Mouse (Mus musculus): ENCODE data around the gene Gm44805.

The Gm44805 gene

DNA sequence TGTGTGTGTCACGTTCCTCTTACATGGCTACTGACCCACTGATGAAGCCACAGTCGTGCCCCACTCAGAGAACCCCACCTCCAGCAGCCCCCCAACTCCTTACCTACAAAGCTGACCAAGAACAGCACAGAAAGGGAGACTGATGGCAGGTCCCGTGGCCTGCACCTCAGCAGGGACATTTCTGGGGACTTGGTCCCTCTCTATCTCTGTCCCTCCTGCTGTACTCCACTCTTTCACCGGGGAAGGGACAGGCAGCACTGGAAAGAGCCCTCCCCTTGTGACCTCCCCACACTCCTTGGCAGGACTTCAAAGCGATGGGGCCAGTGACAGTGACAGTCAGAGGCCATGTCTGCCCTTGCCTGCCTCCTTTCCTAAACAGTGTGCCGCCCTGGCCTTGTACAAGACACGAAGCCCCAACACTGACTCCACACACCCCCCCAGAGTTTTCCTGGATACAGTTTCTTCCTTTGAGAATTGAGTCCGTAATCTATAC is at the start of gene Gm44805, which contains the start of gene Apoc4:
Gm44805 (minus strand) TSS at position 222 of the 493 bp plus-strand sequence.
Apoc4 (minus strand) TSS at position 278 of the 493 bp plus-strand sequence.
- in situ Hi-C loops (cut with MboI, MseI), result no loop called here

DNA sequence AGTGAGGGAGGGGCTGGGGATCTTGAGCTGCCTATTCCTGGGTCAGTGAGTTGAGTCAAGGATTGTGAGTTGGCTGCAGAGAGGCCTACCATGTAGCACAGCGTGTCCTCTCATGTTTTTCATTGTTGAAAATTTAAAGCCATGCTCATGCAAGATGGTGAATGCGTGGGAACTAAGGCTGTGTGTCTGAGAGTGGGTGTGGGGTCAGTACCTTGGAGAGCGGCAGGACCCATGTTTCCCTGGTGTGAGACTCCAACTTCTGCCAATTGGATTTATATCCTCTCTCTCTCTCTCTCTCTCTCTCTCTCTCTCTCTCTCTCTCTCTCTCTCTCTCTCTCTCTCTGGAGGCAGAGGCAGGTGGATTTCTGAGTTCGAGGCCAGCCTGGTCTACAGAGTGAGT is 45.3 kb upstream of the Gm44805 start:
- in situ Hi-C loops (cut with MboI, MseI), result no loop called here

DNA sequence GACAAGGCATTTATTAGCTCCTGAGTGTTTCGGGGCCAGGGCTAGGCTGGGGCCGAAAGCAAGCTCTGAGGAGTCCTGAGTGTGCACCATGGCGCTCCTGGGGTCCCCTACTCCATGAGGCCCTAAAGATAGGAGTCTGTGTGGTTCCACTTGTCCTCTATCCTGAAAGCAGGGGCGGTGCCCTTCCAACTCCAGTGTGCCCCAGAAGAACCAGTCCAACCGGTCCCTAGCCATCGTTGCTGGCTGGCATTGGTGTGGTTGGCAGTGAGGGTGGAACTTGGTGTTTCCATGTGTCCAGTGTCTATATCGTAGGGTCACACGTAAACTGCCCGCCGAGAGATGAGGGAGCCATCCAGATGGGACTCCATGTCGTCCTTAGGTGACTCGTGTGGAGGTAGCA is 42.9 kb upstream of the Gm44805 start:
- in situ Hi-C loops (cut with MboI, MseI), result no loop called here

DNA sequence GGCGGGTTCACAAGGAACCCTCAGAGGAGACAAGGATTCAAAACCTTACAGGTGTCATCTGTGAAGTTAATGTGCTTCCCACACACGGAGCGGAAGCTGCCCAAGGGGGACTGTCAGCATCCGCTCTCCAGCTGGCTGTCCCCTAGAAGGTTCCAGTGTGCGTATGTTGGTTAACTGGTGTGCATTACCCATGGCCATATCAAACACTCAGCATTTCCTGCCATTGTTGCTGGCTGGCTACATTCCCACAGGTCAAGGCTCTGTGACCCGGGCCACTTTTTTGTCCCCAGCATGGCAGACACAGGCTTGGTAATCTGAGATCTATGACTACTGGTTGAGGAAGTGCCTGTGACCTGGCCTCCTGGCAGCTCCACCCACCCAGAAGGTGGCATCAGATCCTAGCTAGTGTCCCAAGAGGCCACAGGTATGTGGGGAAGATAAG is 41.6 kb upstream of the Gm44805 start:
- in situ Hi-C loops (cut with MboI, MseI), result no loop called here

DNA sequence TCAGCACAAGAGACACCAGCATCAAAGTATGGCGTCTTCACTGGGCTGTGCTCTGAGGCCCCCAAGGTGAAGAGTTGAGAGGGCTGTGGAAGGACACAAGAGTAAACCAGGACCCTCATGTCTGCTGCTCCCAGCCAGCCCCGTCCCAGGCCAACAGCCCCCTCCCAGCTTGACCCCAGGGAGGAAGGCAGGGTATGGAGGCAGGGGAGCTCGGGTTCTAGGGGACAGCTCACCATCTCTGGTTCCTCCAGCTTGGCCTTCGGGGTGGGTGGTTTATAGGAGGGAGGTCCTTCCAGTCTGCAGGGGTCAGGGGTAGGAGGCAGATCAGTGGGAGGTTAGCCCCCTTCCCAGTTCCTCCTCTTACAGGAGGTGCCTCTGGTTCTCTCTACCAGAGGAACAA is 38.0 kb upstream of the Gm44805 start:
- in situ Hi-C loops (cut with MboI, MseI), result no loop called here

DNA sequence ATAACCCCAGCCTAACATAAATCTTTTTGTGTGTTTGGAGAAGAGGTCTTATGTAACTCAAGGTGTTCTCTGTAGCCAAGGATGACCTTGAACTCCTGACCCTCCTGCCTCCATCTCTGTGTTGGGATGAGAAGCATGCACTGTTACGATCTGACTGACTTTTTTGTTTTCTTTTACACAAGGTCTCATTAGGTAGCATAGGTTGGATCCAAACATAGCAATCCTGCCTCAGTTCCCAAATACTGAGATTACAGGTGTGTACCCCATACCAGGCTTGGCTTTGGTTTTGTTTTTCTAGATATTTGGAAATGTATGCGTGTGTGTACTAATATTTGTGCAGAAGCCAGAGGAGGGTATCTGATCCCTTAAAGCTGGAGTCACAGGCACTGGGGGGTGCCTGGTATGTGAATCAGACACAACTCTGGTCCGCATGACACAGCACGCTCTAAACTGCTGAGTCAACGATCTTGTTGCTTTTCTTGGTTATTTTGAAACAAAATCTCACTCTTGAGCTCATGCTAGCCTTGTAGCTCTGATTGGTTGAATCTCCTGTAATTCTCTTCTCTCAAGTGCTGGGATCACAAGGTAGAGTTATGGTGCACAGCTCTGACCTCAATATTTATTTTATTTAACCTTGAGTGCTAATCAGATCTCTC is 37.2 kb upstream of the Gm44805 start:
- in situ Hi-C loops (cut with MboI, MseI), result no loop called here

DNA sequence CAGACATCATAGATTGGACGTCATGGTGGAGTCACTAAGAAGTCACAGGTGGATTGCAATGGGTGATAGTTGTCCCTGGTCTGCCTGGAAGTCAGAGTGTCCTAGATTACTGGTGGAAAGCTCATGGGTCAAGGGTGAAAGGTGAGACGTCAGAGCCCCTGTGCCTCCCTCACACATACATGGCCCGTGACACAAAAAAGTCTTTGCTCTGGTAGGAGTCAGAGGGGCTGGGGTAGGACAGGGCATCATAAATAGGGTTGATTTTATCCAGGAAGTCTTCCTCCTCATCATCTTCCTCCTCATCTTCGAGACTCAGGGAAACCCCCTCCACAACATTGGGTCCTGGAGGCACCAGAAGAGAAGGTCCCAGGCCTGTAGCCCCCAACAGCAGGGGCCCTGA is 36.1 kb upstream of the Gm44805 start:
- in situ Hi-C loops (cut with MboI, MseI), result no loop called here

DNA sequence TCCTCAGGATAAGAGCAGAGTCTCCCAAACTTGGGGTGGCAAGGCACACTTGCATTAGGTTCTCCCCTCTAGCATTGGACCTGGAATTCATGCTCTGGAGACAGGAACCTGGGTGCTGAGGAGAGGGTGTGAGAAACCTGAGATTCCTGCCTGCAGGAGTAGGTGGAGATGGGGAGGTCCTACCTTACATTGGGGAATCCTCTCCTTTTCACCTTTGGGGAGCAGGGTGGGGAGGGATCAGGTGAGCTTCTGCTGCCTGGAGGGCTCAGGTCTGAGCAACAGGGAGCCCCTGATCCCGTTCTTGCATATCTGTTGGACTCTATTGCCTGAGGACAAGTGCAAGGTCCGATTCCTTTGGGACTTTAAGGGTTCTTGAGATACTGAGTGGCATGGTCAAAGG is 35.6 kb upstream of the Gm44805 start:
- in situ Hi-C loops (cut with MboI, MseI), result no loop called here

DNA sequence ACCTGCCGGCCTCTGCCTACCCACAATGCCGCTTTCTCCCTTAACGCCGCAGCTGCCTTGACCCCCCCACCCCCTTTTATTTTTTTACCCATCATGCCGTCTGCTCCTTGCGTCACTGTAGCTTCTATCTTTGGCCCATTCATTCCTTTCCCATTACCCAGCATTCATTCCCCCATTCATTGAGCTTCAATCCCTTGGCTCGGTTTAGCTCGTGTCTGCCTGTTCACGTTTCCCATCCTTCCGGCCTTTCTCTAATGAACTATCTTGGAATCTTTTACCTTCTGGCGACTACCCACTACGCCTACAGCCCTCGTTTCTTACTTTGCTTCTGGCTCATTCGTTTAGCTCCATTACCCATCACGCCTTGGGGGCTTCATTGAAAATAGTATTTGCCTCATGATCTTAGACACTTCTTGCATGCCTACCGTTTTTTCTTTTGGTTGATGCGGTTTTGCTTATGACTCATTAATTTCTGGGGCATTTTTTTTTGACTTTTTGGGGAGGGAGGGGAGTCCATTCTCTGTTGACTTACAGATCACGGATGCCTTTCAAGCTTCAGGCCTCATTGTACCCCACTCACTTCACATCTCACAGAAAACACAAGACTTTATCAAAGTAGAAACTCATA is 34.9 kb upstream of the Gm44805 start:
- in situ Hi-C loops (cut with MboI, MseI), result no loop called here

DNA sequence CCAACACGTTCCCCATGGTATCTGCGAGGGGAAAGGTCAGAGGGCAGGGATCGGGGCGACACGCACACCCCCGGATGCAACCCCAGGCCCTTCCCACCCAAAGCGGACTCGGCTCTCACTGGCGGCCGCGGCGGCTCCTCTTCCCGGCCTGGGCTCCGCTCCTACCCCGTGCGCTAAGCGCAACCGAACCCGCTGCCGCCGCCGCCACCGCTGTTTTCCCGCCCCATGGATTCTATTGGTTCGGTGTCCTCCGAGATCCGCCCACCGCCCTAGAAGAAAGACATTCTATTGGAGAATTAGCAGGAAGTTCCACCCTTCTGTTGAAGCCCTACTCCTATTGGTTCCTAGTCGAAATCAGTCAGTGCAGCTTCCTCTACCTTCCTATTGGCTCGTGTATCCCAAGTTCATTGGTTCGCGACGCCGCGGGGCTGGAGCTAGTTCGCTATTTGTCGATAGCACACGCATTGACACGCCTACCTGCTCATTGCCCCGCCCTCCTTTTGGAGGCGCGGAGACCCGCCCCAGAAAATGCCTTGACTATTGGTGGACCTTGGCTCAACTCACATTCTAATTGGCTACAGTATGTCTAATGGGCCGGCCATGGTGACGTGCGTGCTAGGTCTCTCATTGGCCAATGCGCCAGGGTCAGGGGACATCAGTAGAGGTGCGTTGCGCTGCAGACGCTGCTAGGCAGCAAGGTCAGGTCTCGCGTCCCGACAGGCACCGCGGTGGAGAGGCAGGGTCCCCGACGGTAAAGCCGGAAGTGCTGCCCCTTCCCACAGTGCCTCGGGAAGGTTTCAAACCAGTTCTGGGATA is 34.2 kb upstream of the Gm44805 start, which contains the start of gene Tomm40:
Tomm40 (minus strand) TSS at position 200 of the 816 bp plus-strand sequence.
- in situ Hi-C loops (cut with MboI, MseI), result no loop called here

DNA sequence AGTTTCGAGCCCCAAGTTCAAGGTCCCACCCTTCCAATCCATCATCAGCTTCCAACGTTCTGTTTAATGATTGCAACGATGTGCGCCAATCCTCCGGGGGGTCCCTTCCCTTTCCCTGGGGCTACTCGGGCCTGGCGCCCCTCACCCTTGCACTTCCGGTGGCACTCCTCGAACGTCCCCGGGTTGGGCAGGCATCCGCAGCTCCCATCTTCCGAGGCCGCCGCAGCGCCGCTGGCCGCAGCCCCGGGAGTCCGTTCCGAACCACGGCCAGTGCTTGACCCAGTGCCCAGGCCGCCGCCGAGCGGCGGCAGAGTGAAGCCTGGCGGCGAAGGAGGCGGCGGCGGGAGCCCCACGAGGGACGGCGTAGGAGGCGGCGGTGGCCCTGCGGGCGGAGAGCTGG is 33.6 kb upstream of the Gm44805 start:
- in situ Hi-C loops (cut with MboI, MseI), result loop anchor here (5.0 kb wide), 2 partner anchors 48 to 578 kb away; partner anchors contain the start of gene Clptm1

DNA sequence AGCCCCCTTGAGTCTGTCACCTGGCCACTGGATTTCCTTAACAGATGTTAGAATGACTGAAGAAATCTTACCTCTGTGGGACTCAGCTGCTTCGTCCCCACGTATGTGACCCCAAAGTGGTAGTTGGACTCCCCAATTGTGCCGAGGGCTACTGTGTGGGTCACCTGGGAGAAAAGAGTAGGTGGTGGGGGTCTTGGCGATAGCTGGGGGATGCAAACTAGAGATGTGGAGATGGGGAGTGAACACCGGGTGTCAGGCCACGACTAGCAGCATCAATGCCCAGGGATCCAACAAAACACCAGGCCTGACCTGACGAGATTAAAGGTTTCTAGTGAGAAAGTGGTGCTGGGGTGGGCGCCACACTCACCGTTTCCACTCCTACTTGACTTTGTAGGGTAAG is 32.4 kb upstream of the Gm44805 start:
- in situ Hi-C loops (cut with MboI, MseI), result loop anchor here (5.0 kb wide), 2 partner anchors 46 to 576 kb away; partner anchors contain the start of gene Clptm1

DNA sequence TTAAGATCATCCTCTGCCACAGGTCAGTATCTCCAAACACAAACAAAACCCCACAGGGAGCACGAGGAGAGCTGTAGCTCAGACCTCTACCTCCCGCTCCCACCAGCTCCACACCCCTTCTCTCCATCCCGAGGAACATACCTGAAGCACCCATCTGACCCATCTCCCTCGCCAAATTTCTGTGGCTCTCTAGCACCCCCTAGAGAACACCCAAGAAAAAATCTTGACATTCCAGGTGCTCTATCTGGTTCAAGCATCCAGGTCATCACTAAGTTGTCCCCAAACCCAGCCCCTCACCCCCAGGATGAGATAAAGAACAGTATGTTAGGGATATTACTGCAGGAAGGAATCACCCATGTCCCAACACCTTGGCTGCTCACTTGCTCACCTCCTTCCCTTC is 32.0 kb upstream of the Gm44805 start:
- in situ Hi-C loops (cut with MboI, MseI), result loop anchor here (5.0 kb wide), 2 partner anchors 46 to 576 kb away; partner anchors contain the start of gene Clptm1

DNA sequence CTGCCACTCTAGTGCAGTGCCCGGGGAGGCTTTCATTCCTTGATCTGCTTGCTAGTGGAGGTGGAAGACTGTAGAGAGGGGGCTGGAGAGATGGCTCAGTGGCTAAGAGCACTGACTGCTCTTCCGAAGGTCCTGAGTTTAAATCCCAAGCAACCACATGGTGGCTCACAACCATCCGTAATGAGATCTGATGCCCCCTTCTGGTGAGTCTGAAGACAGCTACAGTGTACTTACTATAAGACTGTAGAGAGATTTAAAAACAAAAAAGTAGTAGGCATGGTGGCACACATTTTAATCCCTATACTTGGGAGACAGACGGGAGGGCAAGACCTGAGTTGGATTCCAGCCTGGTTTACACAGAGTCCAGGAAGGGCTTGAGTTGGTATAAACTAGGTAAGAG is 31.2 kb upstream of the Gm44805 start:
- in situ Hi-C loops (cut with MboI, MseI), result loop anchor here (5.0 kb wide), 2 partner anchors 45 to 575 kb away; partner anchors contain the start of gene Clptm1

DNA sequence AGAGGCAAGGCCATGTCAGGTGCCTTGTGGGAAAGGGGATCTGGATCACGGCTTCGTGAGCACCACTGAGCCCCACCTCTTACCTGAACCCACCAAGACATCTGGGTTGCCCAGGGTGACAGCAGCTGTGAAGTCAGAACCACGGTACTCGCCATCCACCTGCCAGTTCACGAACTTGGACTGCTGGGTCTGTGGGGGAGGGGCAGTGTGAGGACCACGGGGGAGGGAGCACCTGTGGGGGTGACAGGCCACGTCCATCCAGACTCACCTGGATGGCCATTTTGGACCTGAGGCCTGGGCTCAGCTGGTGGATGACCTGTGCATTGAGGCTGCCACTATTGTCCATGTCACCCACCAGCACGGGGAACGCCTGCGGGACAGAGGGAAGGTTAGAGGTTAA is 29.4 kb upstream of the Gm44805 start:
- in situ Hi-C loops (cut with MboI, MseI), result loop anchor here (5.0 kb wide), 2 partner anchors 43 to 573 kb away; partner anchors contain the start of gene Clptm1

DNA sequence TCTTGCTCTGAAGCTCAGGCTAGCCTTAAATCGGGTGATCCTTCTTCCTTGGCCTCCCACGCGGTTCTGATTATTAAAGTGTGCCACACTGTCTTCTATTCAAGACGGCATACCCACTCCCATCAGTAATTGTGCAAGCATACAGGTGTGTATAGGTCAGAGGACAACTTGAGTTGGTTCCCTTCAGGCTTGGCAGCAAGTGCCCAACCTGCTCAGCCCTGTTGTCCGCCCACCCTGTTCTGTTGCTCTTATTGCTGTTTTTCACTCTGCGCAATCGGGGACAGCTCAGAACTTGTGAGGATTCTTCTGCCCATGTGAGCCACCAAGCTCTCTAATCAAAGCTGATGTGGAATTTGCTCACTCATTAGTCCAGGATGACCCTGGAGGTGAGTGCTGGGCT is 24.0 kb upstream of the Gm44805 start:
- in situ Hi-C loops (cut with MboI, MseI), result no loop called here

DNA sequence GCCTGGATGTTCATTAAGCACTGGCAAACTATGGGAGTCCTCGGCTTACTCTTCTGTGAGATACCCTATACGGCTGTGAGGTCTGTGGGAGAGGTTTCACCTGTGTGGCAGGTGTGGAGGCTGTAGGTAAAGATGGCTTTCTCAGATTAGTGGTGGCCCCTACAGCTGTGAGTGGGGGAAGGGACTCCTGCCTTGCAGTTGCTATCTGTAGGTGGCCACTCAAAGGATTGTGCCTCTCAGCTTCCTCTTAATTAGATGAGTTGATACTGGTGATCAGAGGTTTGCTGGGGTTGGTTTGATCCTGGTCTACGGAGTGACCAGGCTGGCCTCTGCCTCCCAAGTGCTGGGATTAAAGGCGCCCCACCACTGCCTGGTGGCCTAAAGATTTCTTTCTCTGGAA is 23.3 kb upstream of the Gm44805 start:
- in situ Hi-C loops (cut with MboI, MseI), result no loop called here

DNA sequence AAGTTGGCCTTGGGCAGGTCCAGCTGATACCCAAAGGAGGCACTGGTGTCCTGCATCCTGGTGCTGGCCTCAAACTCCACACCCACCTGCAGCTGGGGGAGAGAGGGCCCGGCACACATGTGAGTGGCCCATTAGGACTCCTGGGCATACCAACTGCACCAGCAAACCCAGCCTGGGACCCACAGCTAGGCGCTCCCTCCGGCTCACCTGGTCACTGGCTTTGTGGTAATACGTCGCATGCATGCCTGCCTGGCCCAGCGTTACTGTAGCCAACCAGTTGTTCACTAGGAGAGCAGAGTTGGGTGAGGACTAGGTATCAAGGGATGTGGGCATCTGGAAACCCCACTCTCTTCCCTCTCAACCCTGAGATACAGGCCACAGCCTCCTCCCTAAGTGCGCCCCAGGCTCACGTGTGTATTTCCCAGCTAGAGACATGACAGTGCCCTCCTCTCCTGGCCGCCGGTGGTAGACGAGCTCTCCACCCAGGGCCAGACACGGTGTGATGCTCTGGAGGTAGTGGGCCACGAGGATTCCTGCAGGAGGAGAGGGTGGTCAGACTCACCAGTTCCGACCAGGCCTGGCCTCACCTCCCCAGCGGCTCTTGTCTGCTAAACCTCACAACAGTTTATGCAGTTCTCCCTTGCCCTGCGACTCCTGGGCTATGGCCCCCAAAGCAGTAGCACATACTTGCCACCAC is 21.8 kb upstream of the Gm44805 start:
- in situ Hi-C loops (cut with MboI, MseI), result no loop called here

DNA sequence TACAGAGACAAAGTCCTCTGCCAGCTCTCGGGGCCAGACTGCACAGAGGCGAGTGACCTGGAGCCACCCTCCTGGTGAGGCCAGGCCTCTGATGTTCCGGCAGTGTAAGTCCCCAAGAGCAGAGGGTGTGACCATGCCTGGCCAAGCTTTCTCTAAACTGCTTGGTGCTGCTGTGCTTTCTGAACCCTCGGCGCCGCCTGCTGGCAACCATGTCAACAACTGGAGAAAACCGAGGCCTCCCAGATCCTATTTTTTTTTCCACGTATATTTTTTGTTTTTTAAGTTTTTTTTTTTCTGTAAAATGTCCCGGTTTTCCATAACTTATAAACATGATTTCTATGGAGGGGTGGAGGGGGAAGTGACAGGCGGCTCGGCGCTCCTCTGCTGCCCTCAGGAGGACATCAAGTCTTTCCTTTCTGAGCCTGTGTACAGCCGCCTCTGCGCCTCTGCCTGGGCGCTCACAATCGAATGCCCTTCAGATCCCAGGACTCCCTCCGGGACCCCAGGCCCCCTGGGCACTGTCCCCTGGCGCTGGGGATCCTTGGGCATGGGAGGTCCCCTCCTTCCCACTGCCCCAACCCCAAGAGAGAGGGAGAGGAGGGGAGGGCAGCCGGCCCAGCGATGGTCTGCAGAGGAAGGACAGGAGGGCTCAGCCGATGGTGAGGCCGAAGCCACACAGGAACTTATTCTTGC is 20.0 kb upstream of the Gm44805 start:
- in situ Hi-C loops (cut with MboI, MseI), result no loop called here

DNA sequence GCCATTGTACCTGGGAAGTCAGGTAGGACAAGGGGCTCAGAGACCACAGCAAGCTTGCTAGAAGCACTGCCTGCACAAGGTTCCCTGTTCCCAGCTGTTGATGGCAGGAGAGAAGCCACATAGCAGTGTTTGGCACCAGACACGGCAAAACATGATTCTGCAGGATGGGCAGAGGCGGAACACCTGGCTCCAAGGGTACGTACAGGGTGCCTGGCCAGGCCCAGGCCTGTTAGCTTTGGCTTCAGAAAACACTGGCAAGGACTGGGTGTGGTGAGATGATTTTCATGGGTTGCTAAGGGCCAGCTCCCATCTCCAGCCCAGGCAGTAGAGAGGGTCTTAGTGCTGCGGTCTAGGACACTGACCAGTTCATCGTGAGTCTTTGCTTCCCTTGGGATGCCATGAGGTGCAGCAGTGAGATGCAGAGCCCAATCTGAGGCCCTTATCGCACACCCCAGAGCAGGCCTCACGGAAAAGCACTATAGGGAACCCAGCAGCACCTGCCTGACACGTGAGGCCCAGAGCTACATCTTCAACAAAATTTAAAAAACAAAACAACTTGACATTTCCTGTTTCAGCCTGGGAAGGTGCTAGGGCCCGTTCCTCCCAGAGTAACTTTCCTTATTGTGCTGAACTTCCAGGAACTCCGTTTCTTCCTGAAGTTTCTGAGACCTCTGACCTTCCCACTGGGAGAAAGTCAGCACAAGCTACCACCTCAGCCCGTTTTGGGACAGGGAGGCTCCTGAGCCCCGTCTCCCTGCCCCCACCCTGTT is 19.3 kb upstream of the Gm44805 start:
- in situ Hi-C loops (cut with MboI, MseI), result no loop called here

Data from T-helper 2 cell (primary cell).